Mouse (Mus musculus) CD8-positive naive resting alpha-beta T cell, adult 57 days (primary cell): ENCODE data around the gene Prep. TPM values are rescaled to one million over a fixed set of nuclear protein-coding genes. Genes with fewer than 3 reads are reported as not detected.

Experiments used
- total RNA-seq: library from RNA; stranded (reverse); gene quantifications from one replicate; pipeline ENCODE4 v1.2.4, GENCODE M21; 2023

The Prep gene
- 10.8 TPM for total RNA-seq

GRCm38 (mm10) chr10:45066931-45067308 is at the start of gene Prep:
Gene Prep (plus strand): TSS chr10:45067203.

GRCm38 (mm10) chr10:45177798-45178197 is 110.8 kb downstream of the Prep start, which contains the start of gene Popdc3:
Gene Popdc3 (plus strand): TSS chr10:45178098.

Other genes starting within 250 kb of the Prep start
- not detected for gene Popdc3, start 110.9 kb downstream of the Prep start, total RNA-seq